10 mouse cellular contexts compared by ENCODE assay signal in genomic region chr15:78254751-78255150, GRCm38 (mm10). TPM values are rescaled to one million over a fixed set of nuclear protein-coding genes. Genes with fewer than 3 reads are reported as not detected.
A peak's percentile ranks its signal among the peaks of the same experiment; 100 is the strongest.
DNase-seq lines count a peak whose midpoint lies in the region; ATAC-seq and TF ChIP-seq lines count a peak whose summit lies in the region.
"Had no signal": no experiment of that assay in that cellular context is flagged by ENCODE, and none has a peak within 500 bp of the region (broad histone marks: within the 10 kb centered on the region; RNA-seq: fewer than 3 reads in every experiment).

No protein-coding gene starts in this region.

- in situ Hi-C loops in ES-E14 (cut with MboI; ENCODE audit: low sequenced_read_pairs in 2 of 2, unreplicated experiment in 2 of 2): no loop called here

- no peak for ATAC-seq in heart, postnatal 0 days (ENCODE audit: insufficient read depth, low read depth)
- ATAC-seq: Patski had no signal

- peak; percentile 31 for DNase-seq in heart, postnatal 0 days (ENCODE audit: low spot score)
- no peak for DNase-seq in heart, postnatal 25 days (ENCODE audit: low spot score)
- peak; percentile 78 for DNase-seq in ES-E14 (ENCODE audit: low read depth, low spot score)
- DNase-seq in cerebellum, postnatal 10 days: peak; percentile 88 to 90
- peak; percentile 47 to 65 for DNase-seq in heart, postnatal 14 days
- peak; percentile 57 for DNase-seq in limb, embryonic 10.5 days (ENCODE audit: low spot score)
- peak; percentile 46 for DNase-seq in right cerebral cortex, adult 2 months (ENCODE audit: low spot score in 2 of 2)
- DNase-seq in thymus, postnatal 36 days: no peak

- 26% methylated on average over 20 of the region's 20 CpGs for WGBS in heart, postnatal 0 days
- 27% methylated on average over 20 of the region's 20 CpGs for WGBS in limb, embryonic 10.5 days

- H3K36me3 ChIP-seq in heart, postnatal 0 days (replicated peaks; ENCODE audit: control insufficient read depth, insufficient read depth, low read length): no peaks in the 10 kb centered on the region
- H3K36me3 ChIP-seq in ES-E14 (ENCODE audit: control insufficient read depth, insufficient read depth, low read length, poor library complexity, severe bottlenecking): no peaks in the 10 kb centered on the region
- no peaks in the 10 kb centered on the region for H3K36me3 ChIP-seq in limb, embryonic 10.5 days
- H3K36me3 ChIP-seq: lung, embryonic 15.5 days had no signal

- TF ChIP-seq EP300 in heart, postnatal 0 days (IDR thresholded peaks at IDR 0.05; ENCODE audit: low read depth): no peak

- no peak overlapping the region for H3K9ac ChIP-seq in heart, postnatal 0 days (replicated peaks; ENCODE audit: low read depth, low read length)
- no peak overlapping the region for H3K9ac ChIP-seq in ES-E14 (ENCODE audit: insufficient read depth, low read depth, low read length, poor library complexity, severe bottlenecking)
- H3K9ac ChIP-seq: lung, embryonic 15.5 days had no signal

- intact Hi-C loops in heart, postnatal 25 days (cut with DNase I): loop anchor here (5.0 kb wide), 1 partner anchor 183 kb away; no protein-coding TSS in a partner anchor
- intact Hi-C loops in heart, postnatal 14 days (cut with DNase I): loop anchor here (1.0 to 10.0 kb wide), 3 partner anchors 115 to 280 kb away; partner anchors contain the start of gene C1qtnf6

- H3K27me3 ChIP-seq in heart, postnatal 0 days (ENCODE audit: control insufficient read depth, insufficient read depth, low read length): peaks cover 19% of the 10 kb centered on the region; the same call in 1 of the 2 replicates
- H3K27me3 ChIP-seq in limb, embryonic 10.5 days (ENCODE audit: low read depth, poor library complexity, severe bottlenecking): peaks cover 25% of the 10 kb centered on the region

- TF ChIP-seq CTCF in heart, postnatal 0 days (IDR thresholded peaks at IDR 0.05; ENCODE audit: low read depth): peak; percentile 46

- no peak overlapping the region for H3K4me3 ChIP-seq in heart, postnatal 0 days (ENCODE audit: low read depth, low read length)
- peak overlapping the region; percentile 5 to 19; a peak in 1 of 4 replicates for H3K4me3 ChIP-seq in ES-E14 (ENCODE audit: insufficient read depth in 1 of 2, low read depth in 1 of 2, low read length in 2 of 2, poor library complexity in 1 of 2, severe bottlenecking in 1 of 2)
- H3K4me3 ChIP-seq in limb, embryonic 10.5 days: no peak overlapping the region
- H3K4me3 ChIP-seq: lung, embryonic 15.5 days had no signal

- H3K9me3 ChIP-seq in heart, postnatal 0 days (replicated peaks; ENCODE audit: control insufficient read depth, low read length): no peaks in the 10 kb centered on the region
- H3K9me3 ChIP-seq in ES-E14 (ENCODE audit: control insufficient read depth, insufficient read depth, low read depth, low read length): no peaks in the 10 kb centered on the region
- no peaks in the 10 kb centered on the region for H3K9me3 ChIP-seq in limb, embryonic 10.5 days (replicated peaks)
- H3K9me3 ChIP-seq: lung, embryonic 15.5 days had no signal

- no peaks in the 10 kb centered on the region for H3K4me1 ChIP-seq in heart, postnatal 0 days (ENCODE audit: control insufficient read depth, insufficient read depth)
- no peaks in the 10 kb centered on the region; a peak in 2 of 4 replicates for H3K4me1 ChIP-seq in ES-E14 (ENCODE audit: control insufficient read depth in 2 of 2, insufficient read depth in 2 of 2, low read length in 2 of 2, poor library complexity in 1 of 2)
- no peaks in the 10 kb centered on the region for H3K4me1 ChIP-seq in limb, embryonic 10.5 days
- H3K4me1 ChIP-seq: lung, embryonic 15.5 days had no signal

- no peak overlapping the region for H3K27ac ChIP-seq in heart, postnatal 0 days (ENCODE audit: low read depth)
- H3K27ac ChIP-seq in ES-E14 (ENCODE audit: insufficient read depth, low read depth, low read length, poor library complexity, severe bottlenecking): no peak overlapping the region
- H3K27ac ChIP-seq in limb, embryonic 10.5 days: no peak overlapping the region
- H3K27ac ChIP-seq: lung, embryonic 15.5 days had no signal

- no peak overlapping the region for H3K4me2 ChIP-seq in heart, postnatal 0 days (ENCODE audit: low read depth, low read length)
- H3K4me2 ChIP-seq: lung, embryonic 15.5 days had no signal

TF ChIP-seq in ES-E14, 5 proteins besides CTCF, POLR2A, EP300 and RAD21:
- no peak for TF ChIP-seq ZC3H11A (IDR thresholded peaks at IDR 0.05; ENCODE audit: borderline replicate concordance, low read depth, low read length)
- no peak for TF ChIP-seq MAFK (IDR thresholded peaks at IDR 0.05; ENCODE audit: insufficient read depth, low read depth, low read length)
- TF ChIP-seq CHD2 (IDR thresholded peaks at IDR 0.05; ENCODE audit: low read depth, low read length): no peak
- no peak for TF ChIP-seq HCFC1 (IDR thresholded peaks at IDR 0.05; ENCODE audit: borderline replicate concordance, insufficient read depth, low read length)
- TF ChIP-seq ZNF384 (IDR thresholded peaks at IDR 0.05; ENCODE audit: low read depth, low read length): no peak

RNA-seq across cellular contexts. Expression of gene Ncf4, which starts 10.2 kb away (rescaled TPM):
- 1.3 and 2.3 TPM in 2 replicates for total RNA-seq in heart, postnatal 0 days (2014; rRNA removed; ENCODE audit: low replicate concordance)
- 1.5 and 2.2 TPM in 2 replicates for polyA plus RNA-seq in heart, postnatal 0 days (2015; fragmentation: Nextera tagmentation; extraction: Ambion mirVana)
- 1 to 10 TPM; 2.2 to 2.7 TPM for total RNA-seq in heart, postnatal 25 days (2021)
- total RNA-seq in ES-E14 (2012; rRNA removed): 0.31 TPM in 1 of 2 replicates, not detected in the other
- total RNA-seq in heart, postnatal 14 days (2021): 1 to 10 TPM; 2.5 to 2.9 TPM
- 4.3 and 5.3 TPM in 2 replicates for polyA plus RNA-seq in limb, embryonic 10.5 days (2016; fragmentation: Nextera tagmentation; extraction: Ambion mirVana)

RNA-seq across cellular contexts. Expression of gene Pvalb, which starts 48.6 kb away (rescaled TPM):
- not detected in 2 replicates for total RNA-seq in heart, postnatal 0 days (2014; rRNA removed; ENCODE audit: low replicate concordance)
- polyA plus RNA-seq in heart, postnatal 0 days (2015; fragmentation: Nextera tagmentation; extraction: Ambion mirVana): 1.9 and 2.1 TPM in 2 replicates
- total RNA-seq in heart, postnatal 25 days (2021): under 1 TPM; 0.64 to 0.91 TPM
- not detected in 2 replicates for total RNA-seq in ES-E14 (2012; rRNA removed)
- under 1 TPM in 1 of 2 experiments, not detected in 1; 0.29 TPM for total RNA-seq in heart, postnatal 14 days (2021)
- not detected in 2 replicates for polyA plus RNA-seq in limb, embryonic 10.5 days (2016; fragmentation: Nextera tagmentation; extraction: Ambion mirVana)
- polyA plus RNA-seq: Patski had no signal

RNA-seq across cellular contexts. Expression of gene Csf2rb2, which starts 50.8 kb away (rescaled TPM):
- total RNA-seq in heart, postnatal 0 days (2014; rRNA removed; ENCODE audit: low replicate concordance): 0.50 and 6.0 TPM in 2 replicates
- polyA plus RNA-seq in heart, postnatal 0 days (2015; fragmentation: Nextera tagmentation; extraction: Ambion mirVana): 0.19 and 0.23 TPM in 2 replicates
- total RNA-seq in heart, postnatal 25 days (2021): 1 to 10 TPM in 1 of 2 experiments, under 1 TPM in 1; 0.89 to 1.4 TPM
- 0.09 TPM in 1 of 2 replicates, not detected in the other for total RNA-seq in ES-E14 (2012; rRNA removed)
- 1 to 10 TPM in 1 of 2 experiments, under 1 TPM in 1; 0.76 to 1.7 TPM for total RNA-seq in heart, postnatal 14 days (2021)
- polyA plus RNA-seq in limb, embryonic 10.5 days (2016; fragmentation: Nextera tagmentation; extraction: Ambion mirVana): 0.40 and 0.45 TPM in 2 replicates

Comparison
In these comparisons a context has a peak if more than half of its experiments do, and no peak if none do; other contexts are left out.
1. DNase-seq: peak in heart, postnatal 0 days (single experiment), ES-E14 (single experiment), cerebellum, postnatal 10 days (2 of 2), heart, postnatal 14 days (2 of 2), limb, embryonic 10.5 days (single experiment) and right cerebral cortex, adult 2 months (2 of 2); none in heart, postnatal 25 days (single experiment) and thymus, postnatal 36 days (0 of 2).
2. H3K4me3 ChIP-seq: peak in ES-E14 (2 of 2); none in heart, postnatal 0 days (single experiment) and limb, embryonic 10.5 days (single experiment).